Mouse (Mus musculus) thymus, postnatal 25 days (tissue): ENCODE measurements around the gene Tmcc3.
"Not testable (repeated sequence)": the region's sequence is repeated elsewhere in the genome, so short reads cannot be mapped to it uniquely, and the experiment has no call there.

ENCODE experiments used
- DNase-seq: peaks from one replicate; pipeline ENCODE4 v3.0.0; 2022

Tmcc3 gene

DNA sequence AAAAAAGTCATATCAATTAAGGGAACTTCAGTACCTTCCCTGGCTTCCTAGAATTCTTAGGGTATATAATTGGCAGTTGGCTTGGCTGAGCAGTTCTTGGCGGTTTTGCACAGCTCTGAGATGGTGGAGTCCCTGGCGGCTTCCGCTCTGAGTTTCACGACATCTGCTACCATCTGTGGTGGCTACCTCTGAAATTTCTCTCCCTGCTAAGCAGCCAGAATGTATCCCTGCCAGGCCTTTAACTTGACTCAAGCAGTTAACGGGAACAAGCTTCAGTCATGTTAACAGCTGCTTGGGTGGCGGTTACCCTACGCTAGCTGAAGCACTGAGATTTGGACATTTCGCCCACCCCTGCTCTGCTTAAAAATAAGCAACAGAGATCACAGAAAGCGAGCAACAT, 284.0 kb downstream of the Tmcc3 start:
- no peak for DNase-seq

GRCm38 (mm10) chr10:94599846-94600245, 288.1 kb downstream of the Tmcc3 start:
- not testable (repeated sequence) for DNase-seq

GRCm38 (mm10) chr10:94601034-94601433, 289.3 kb downstream of the Tmcc3 start:
- no peak for DNase-seq

- no peak for DNase-seq
Measured at GRCm38 (mm10) chr10:94605491-94605890, 293.7 kb downstream of the Tmcc3 start.

DNA sequence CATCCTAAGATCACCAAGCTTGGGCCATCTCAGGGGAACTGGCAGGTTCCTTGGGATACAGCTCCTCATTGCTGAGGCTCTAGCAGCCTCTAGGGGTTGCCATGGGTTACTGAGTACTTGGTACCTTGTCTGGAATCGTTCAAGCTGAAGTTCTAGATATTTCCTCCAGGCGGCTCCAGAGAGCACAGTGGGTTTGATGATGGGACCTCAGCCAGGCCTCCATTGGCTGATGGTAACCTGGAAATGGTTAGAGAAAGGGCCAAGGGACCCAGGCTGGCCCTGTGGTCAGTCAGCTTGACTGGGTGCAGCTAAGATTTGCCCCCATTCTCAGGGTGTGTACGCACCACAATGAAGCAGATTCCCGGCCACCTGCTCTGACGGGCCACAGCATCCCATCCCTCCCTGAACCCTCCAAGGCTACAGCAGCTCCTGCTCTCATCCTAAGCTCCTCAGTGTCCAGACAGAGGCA, 297.6 kb downstream of the Tmcc3 start:
- DNase-seq = peak; percentile 74

DNA sequence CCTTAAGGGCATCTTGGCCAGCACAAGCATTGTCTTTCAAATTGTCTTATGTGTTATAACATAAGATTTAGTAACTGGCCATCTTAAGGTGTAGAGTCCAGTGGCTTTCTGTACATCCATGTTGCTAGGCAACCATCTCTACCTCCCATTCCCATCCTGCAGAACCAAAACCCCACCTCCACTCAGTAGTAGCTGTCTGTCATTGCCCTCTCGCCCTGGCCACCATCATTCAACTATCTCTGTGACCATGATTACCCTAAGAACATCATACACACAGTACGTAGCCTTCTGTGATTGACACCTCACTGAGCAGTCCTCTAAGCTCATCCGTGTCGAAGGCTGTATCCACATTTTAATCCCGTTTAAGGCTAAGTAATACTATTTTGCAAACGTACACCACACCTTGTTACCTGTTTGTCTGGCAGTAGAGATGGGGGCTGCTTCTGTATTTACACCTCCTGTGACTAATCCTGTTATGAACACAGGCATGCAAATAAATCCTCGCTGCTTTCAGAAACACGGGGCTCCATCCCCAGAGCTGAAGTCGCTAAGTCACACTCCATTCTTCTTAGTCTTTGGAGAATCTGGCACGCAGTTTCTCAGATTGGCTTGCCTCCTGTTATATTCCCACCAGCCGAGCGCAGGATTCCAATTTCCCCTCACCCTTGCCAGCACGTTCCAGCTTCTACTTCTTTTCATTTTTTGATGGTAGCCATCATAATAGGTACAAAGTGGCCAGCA, 299.6 kb downstream of the Tmcc3 start:
- no peak for DNase-seq

DNA sequence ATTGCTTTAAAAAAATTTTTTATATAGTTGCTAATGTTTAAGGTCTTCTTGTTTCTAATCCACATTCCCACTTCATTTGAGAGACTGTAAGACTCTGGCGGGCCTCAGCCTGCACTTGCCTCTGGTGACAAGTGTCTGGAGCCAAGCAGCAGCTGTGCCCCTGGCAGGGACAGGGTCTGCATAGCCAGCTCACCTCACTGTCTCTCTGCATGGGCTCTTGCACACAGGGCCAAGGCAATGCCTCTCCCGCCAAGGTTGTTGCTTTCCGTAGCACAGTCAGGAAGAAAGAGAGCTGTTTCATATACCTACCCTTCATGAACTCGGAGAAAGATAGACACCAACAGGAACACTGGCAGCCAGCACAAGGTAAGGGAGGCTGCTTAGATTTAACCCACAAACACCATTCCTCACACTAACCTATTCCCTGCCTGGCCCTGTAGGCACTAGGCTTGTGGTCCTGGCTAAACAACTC, 300.3 kb downstream of the Tmcc3 start:
- no peak for DNase-seq

DNA sequence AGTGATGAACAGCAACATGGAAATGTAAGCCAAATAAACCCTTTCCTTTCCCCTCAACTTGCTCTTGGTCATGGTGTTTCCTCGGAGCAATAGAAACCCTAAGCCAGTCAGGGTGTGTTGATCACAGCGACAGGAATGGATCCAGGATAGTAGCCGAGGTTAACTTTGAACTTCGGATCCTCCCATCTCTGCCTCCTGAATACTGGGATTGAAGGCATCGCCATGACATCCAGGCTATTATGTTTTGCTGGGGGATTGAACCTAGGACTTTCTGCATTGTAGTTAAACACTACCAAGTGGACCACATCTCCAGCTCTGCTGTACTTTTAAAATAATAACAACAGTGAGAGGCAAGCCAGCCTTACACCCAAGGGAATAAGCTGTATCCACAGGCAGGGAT, 307.8 kb downstream of the Tmcc3 start:
- no peak for DNase-seq

- DNase-seq = no peak
Measured at GRCm38 (mm10) chr10:94620561-94620960, 308.8 kb downstream of the Tmcc3 start.

DNA sequence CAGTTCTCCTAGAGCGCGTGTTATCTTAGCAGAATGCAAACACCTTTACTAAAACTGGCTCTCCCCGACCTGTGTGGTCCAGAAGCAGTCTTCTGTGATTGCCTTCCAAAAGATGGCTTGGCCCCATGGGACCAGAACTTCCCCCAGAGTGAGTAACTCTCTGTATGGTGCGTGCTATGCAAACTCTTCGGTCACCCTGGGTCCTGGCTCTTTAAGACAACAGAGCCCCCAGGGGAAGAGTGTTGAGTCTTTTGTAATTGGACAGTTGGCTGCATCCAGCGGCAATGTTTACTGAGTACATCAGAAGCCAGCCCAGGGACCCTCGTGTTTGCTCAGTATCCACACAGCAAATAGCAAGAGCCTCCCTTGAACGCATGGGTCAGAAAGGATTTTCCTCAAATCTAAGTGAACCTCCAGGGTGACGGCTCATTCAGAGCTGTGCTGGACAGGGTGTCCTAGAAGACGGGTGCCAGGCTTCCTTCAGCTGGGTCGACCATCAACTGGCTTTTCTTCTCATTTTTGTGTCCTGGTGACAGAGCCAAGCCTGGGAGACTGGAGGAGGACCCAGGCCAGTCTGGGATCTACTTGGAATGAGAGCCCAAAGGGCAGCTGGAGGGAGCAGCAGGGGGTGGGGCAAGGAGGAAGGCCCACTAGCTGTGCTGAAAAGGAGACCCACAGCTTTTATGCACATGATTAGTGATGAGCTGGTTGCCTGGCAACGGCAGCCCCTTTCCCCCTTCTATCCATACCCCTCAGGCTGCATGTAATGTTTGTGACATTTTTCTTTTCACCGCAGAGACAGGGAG, 309.9 kb downstream of the Tmcc3 start:
- no peak for DNase-seq

DNA sequence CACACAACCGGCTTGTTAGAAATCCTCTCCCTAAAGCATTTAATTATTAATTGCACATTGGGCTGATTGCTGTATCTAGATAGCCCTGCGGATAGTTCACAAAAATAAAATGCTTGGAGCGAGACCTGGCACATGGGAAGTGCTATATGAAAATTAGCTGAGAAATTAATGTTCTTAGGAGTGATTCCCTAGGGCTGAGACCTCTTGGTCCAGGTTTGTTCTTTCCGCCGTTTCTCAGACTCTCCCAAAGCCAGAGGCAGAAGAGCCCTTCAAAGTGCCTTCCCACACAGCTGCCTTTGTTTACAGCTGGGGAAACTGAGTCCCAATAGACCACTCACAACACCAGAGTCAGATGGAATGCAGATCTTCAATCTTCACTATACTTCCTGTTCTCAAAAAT, 310.5 kb downstream of the Tmcc3 start:
- DNase-seq = no peak

DNA sequence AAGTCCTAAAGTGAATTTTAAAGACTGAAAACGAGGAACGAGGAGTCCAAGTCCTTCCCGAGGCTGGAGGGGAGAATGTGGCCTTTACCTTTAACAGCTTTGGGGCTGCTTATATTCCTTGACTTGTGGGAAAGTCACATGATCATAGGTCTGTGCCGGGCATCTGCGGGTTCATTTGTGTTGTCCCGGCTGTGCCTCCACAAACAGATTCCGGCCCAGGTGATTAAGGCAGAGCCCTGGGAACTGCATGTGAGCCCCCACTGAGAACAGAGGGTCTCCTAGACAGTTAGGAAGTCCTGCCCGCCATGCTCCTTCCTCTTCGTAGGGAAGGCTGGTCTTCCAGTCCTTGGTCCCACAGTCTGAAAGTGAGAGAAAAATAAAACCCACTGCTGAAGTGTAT, 311.1 kb downstream of the Tmcc3 start:
- no peak for DNase-seq

GRCm38 (mm10) chr10:94623617-94624016, 311.9 kb downstream of the Tmcc3 start:
- DNase-seq = peak; percentile 66

GRCm38 (mm10) chr10:94625036-94625435, 313.3 kb downstream of the Tmcc3 start:
- no peak for DNase-seq

DNA sequence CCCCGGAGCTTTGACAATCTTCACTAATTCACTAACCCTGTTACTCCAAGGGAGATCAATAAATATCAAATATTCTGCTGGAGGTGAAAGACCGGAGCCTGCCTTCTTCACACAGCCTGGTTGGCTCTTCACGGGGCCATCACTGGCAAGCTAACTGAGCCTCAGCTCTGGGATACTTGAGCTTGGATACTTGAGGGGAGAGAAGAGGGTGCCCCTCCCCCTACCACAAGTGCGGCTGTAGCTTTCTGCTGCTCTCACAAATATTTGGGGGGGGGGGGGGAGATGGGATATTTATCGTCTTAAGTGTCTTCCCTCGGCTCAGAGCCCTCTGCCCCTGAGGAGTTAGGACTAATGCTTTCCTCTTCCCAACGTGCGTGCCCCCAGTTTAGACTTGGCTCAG, 313.9 kb downstream of the Tmcc3 start:
- no peak for DNase-seq

DNA sequence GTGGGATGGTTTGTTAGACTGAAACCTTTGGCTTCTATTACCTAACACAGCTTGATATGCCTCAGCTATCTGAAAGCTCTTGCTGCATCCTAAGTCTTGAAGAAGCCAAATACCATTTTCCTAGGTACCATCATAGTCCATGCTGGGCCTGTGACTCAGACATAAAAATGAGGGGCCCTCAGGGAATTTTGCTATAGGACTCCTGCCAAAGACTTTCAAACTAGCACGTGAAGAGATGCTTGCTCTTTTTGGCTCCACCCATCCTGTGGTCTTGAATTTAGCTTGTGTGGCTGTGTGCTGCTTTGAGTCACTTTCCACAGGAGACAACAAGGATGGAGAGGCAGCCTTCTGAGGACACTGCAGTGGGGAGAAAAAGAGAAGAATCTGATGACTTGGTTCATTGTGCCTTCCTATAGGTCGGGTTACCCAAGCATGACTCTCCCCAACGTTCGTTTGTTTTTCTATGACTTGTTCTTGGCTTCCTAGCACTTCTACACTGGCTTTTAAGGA, 319.1 kb downstream of the Tmcc3 start:
- DNase-seq = no peak

GRCm38 (mm10) chr10:94631541-94632113, 319.9 kb downstream of the Tmcc3 start:
- DNase-seq = no peak

DNA sequence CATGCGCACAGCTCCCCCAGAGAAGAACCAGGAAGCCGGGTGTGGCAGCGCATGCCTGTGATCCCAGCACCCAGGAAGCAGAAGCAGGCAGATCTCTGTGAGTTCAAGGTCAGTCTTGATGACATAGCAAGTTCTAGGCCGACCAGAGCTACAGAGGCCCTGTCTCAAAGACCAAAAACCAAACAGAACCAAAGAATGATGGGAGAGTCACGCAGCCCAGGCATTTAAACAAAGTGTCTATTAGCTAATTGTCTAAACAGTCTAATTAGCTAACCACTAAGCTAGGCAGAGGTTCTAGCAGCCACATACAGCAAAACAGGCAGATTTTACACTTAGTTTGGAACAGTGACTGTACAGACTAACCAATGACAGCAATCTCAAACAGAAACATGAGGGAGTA, 320.5 kb downstream of the Tmcc3 start:
- no peak for DNase-seq

DNA sequence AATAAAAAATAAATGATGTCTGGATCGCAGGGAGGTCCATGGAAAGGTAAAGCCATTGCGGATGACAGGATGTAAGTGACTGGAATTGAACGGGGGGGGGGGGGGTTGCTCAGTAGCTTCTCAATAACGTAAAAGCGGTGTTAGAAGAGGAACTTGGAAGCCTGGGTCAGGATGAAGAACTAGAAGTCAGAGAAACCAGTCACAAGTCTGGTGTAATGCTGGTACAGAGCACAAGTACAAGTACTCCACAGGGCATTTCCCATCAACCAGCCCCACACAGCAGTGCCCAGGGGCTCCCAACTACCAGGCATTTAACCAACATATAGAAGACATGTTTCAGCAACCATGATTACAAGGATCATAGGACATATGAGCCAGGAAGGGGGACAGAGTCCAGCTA, 326.9 kb downstream of the Tmcc3 start:
- no peak for DNase-seq

DNA sequence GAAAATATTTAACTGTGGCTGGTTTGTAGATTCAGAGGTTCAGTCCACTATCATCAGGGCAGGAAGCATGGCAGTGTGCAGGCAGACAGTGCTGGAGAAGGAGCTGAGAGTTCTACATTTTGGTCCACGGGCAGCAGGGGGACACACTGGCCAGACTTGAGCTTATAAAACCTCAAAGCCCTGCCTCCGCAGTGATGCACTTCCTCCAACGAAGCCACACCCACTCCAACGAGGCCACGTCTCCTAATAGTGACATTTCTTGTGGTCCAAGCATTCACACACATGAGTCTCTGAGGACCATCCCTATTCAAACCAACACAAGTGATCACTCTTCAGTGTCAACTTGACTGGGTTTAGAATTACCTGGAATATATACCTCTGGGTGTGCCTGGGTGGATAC, 327.5 kb downstream of the Tmcc3 start:
- no peak for DNase-seq

- no peak for DNase-seq
Measured at GRCm38 (mm10) chr10:94640067-94640466, 328.3 kb downstream of the Tmcc3 start.
